Mouse (Mus musculus): ENCODE measurements around the gene Arrdc4. TPM values are rescaled to one million over a fixed set of nuclear protein-coding genes. Genes with fewer than 3 reads are reported as not detected.
A peak's percentile ranks its signal among the peaks of the same experiment; 100 is the strongest.

The Arrdc4 gene
- polyA plus RNA-seq, 1 experiment from 2014 or later, result 26.0 TPM

GRCm38 (mm10) chr7:68697313-68697712 is 51.7 kb downstream of the Arrdc4 start:
- Histone ChIP-seq H3K36me3 (no peaks in the 10 kb centered on the region), H3K4me2 (no peak overlapping the region), H3K4me3 (no peak overlapping the region), H3K9ac (no peak overlapping the region), H3K9me3 (no peaks in the 10 kb centered on the region), H3K27me3 (no peaks in the 10 kb centered on the region), H3K4me1 (replicated peaks) (no peaks in the 10 kb centered on the region), H3K27ac (replicated peaks) (no peak overlapping the region)
- WGBS, result 98% methylated on average over 3 of the region's 3 CpGs
- ATAC-seq (ENCODE audit: low FRiP score, low read depth), result no peak

GRCm38 (mm10) chr7:68696908-68697307 is 52.1 kb downstream of the Arrdc4 start:
- H3K4me1 ChIP-seq (replicated peaks), result no peaks in the 10 kb centered on the region
- H3K9me3 ChIP-seq, result no peaks in the 10 kb centered on the region
- H3K4me3 ChIP-seq, result no peak overlapping the region
- no peak for ATAC-seq (ENCODE audit: low FRiP score, low read depth)
- no peak overlapping the region for H3K27ac ChIP-seq (replicated peaks)
- H3K9ac ChIP-seq, result no peak overlapping the region
- no peak overlapping the region for H3K4me2 ChIP-seq
- H3K36me3 ChIP-seq, result no peaks in the 10 kb centered on the region
- H3K27me3 ChIP-seq, result no peaks in the 10 kb centered on the region
- 71% methylated on average over 6 of the region's 6 CpGs for WGBS

GRCm38 (mm10) chr7:68696446-68696845 is 52.6 kb downstream of the Arrdc4 start:
- no peaks in the 10 kb centered on the region for H3K36me3 ChIP-seq
- ATAC-seq (ENCODE audit: low FRiP score, low read depth), result no peak

GRCm38 (mm10) chr7:68692731-68693130 is 56.3 kb downstream of the Arrdc4 start:
- Histone ChIP-seq H3K4me1 (replicated peaks) (no peaks in the 10 kb centered on the region), H3K27ac (replicated peaks) (no peak overlapping the region), H3K4me2 (no peak overlapping the region), H3K9ac (no peak overlapping the region), H3K27me3 (no peaks in the 10 kb centered on the region), H3K4me3 (no peak overlapping the region), H3K9me3 (no peaks in the 10 kb centered on the region), H3K36me3 (no peaks in the 10 kb centered on the region)
- 43% methylated on average over 4 of the region's 4 CpGs for WGBS
- no peak for ATAC-seq (ENCODE audit: low FRiP score, low read depth)

More at GRCm38 (mm10) chr7:68696446-68696845, 52.6 kb downstream of the Arrdc4 start:
- Histone ChIP-seq H3K4me3 (no peak overlapping the region), H3K27ac (replicated peaks) (no peak overlapping the region), H3K9ac (no peak overlapping the region), H3K4me2 (no peak overlapping the region), H3K9me3 (no peaks in the 10 kb centered on the region), H3K4me1 (replicated peaks) (no peaks in the 10 kb centered on the region), H3K27me3 (no peaks in the 10 kb centered on the region)
- 82% methylated on average over 5 of the region's 5 CpGs for WGBS

- Histone ChIP-seq H3K4me3 (no peak overlapping the region), H3K27me3 (no peaks in the 10 kb centered on the region), H3K27ac (replicated peaks) (no peak overlapping the region), H3K9me3 (no peaks in the 10 kb centered on the region), H3K36me3 (no peaks in the 10 kb centered on the region), H3K9ac (no peak overlapping the region), H3K4me2 (no peak overlapping the region), H3K4me1 (replicated peaks) (peaks cover 9% of the 10 kb centered on the region)
- no peak for ATAC-seq (ENCODE audit: low FRiP score, low read depth)
- 82% methylated on average over 1 of the region's 1 CpGs for WGBS
These were observed 57.6 kb downstream of the Arrdc4 start for GRCm38 (mm10) chr7:68691454-68691853.

GRCm38 (mm10) chr7:68687140-68687611 is 61.9 kb downstream of the Arrdc4 start:
- Histone ChIP-seq H3K4me3 (no peak overlapping the region), H3K9me3 (no peaks in the 10 kb centered on the region), H3K27ac (replicated peaks) (no peak overlapping the region; the same call in 1 of the 2 replicates), H3K36me3 (no peaks in the 10 kb centered on the region), H3K27me3 (no peaks in the 10 kb centered on the region), H3K4me1 (replicated peaks) (peaks cover 16% of the 10 kb centered on the region), H3K4me2 (no peak overlapping the region), H3K9ac (no peak overlapping the region)
- WGBS, result 34% methylated on average over 4 of the region's 4 CpGs
- peak; percentile 74; the same call in 1 of the 2 replicates for ATAC-seq (ENCODE audit: low FRiP score, low read depth)
